Mouse (Mus musculus): ENCODE data around the gene Gm21885.
"Not testable (repeated sequence)": the region's sequence is repeated elsewhere in the genome, so short reads cannot be mapped to it uniquely, and the experiment has no call there.

The Gm21885 gene

DNA sequence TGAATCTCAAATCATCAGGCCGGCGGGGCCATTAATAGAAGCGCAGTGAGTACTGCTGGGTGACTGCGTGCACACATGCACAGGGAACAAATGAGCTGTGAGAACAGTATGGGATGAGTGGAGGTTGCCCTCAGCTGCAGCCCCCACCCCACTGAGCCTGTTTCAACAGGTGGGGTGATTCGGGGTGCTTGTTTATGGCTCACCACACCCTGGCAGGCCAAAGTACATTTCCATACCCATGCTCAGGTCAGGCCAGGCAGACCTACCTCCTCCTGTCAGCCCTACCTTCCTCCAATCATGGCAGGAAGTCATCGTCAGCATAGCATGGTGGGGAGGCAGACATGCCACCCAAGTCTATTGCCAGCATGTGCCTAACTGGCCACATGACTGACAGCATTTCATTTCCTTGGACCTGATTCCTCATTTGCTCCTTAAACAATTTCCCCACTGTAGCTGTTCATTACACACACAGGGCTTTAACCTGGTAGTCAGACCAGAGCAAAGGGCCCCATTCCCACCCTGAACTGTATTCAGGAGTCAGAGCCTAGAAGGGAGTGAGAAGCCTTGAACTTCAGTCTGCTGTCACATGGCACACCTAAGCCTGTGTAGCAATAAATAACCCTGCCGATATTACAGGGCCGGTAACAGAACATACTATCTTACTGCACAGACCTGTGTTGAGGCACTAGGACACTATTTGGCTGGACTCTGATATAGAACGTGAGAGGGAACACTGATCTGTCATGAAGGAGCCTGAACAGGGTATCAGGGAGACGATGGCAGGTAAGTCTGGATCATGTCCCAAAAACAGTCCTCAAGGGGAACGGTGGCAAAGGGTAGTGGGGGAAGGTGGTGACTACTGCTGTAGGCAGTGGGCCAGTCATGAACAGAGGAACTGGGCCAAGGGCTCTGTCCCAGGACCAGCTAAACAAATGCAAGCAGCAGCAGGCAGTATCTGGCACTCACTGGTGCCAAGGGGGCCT is at the start of gene Gm21885:
TSS of gene Gm21885 (plus strand) at position 675 of the 983 bp plus-strand sequence.
- CTCF ChIA-PET: no interaction called here

DNA sequence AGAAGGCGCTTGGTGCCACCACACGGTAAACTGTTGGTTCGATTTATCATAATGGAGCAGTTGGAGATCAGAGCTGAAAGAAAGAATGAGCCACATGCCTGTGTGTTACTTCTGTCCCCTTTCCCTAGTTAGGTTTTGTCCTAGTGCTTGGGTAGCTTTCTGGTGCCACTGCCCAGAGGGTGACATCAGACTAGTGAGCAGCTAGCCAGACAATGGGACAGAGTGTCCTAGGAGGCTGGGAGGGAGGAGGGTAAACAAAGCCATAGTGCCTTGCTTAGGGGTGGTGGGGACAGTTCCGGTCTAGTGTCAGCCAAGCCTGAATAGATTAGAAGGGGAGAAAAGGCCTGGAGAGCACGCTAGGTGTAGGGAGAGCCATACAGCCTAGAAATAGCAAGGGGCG is 48.3 kb upstream of the Gm21885 start:
- CTCF ChIA-PET: no interaction called here

DNA sequence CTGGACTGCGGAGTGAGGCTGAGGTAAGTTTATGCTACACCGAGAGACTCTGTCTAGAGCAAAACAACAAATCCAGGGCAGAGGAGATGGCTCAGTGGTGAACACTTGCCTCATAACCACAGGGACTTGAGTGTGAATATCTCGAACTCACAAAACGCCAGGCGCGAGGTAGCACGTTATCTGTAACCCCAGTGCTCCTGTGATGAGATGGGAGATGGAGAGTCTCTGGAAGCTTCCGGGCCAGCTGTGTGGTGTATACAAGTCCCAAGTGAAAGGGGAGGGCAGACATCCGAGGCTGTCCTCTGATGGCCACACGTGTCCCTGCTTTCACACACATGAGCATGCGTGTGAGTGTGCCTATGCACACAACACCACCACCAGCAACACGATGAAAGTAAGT is 47.3 kb upstream of the Gm21885 start:
- CTCF ChIA-PET: no interaction called here

DNA sequence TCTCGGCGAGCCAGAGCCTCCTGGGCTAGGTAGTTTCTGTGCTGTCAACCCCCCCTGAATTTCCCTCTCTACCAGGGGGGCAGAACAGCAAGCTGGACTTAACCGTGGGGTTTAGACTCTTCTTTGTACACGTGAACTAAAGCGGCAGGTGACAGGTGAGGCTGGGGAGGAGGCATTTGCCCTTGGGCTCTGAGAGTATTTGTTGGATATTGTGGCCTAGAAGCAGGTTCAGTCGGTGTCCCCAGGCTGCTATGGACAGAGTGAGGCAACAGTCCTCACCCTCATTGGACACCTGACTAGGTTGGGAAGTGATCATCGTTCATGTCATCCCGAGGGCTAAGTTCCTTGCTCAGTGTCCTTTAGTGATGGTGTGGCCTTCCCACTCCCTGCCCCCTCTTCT is 46.8 kb upstream of the Gm21885 start:
- CTCF ChIA-PET: no interaction called here

DNA sequence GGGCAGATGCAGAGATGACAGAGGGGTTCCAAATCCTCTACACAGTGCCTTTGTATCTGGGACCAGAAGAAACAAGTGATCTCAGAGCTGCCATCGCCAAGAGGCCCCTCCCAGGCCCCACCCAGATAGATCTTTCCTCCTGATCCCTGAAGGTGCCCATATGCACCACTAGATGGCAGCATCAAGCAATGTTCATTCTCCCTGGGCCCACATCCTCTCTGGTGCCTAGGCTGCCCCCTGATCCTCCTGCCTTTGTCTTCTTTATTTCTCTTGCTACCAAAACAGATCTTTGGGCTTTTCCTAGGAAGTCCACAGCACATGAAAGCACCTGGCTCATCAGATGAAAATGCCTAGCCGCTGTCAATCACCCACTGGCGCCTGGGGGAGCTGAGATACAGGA is 45.6 kb upstream of the Gm21885 start:
- CTCF ChIA-PET: interaction anchor here (0.6 to 1.6 kb wide), 2 partner anchors 41 to 284 kb away, joined by 5 to 15 read pairs; no protein-coding TSS in a partner anchor

DNA sequence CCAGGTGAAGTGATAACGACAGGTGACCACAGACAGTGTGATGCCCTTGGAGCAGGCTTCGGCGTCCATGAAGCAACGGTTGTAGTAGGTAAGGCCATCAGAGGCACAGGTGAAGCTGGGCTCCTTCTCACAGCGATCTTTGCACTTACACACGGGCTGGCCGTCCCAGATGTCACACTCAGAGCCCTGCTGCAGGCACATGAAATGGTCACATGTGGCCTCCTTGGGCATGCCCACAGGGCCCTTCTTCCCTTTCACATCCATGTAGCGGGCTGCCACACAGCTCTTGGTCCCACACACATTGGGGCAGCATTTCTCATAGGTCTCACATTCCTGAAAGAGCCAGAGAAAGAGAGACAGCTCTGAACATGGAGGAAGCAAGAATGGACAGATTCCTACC is 42.9 kb upstream of the Gm21885 start:
- CTCF ChIA-PET: no interaction called here

DNA sequence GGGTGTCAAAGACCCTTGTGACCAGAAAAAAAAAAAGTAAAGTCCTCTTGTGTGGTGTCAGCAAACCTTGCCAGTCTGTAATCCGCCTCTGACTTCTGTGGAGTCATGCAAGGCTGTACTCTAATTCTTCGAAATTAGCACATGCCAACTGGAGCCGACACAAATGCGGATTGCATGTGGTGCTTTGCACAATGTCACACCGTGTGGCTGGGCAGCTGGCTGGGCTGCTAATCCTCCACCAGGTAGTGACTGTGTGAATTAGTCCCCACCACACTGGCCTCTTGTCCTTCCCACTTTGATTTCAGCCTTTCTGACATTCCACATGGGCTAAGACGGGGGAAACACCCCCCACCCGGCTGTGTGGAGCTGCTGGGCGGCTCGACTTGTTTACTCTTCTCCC is 42.0 kb upstream of the Gm21885 start:
- CTCF ChIA-PET: no interaction called here

DNA sequence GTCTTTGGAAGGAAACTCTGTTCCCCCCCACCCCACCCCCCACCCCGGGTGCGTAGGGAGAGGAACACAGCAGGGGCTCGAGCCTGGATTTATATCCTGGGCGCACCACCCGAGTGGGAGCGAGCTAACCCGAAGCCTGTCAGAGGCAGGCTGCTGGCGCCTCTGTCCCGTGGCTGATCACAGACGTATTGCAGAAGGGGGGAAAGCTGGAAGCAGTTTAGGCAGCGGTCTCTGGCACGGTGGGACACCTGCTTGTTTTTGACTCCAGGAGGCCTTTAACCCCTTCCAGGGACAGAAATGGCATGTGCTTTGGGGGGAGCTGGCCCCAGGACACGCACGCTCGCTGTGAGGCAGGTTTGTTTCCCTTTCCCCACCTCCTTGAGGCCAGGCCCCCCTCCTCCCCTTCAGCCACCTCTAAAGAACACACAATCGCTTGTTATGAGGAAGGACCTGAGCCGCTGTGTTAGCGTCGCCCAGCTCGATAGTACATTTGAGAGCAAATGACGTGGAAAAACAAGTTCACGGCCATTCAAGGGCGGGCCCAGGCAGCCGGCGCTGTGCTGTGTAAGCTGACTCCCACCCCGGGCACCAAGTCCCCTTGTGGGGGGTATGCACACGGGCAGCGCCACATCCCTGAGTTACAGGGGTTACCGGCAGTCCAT is 38.8 kb upstream of the Gm21885 start:
- CTCF ChIA-PET: interaction anchor here (0.6 kb wide), 1 partner anchor 26 kb away, joined by 5 read pairs; no protein-coding TSS in a partner anchor

DNA sequence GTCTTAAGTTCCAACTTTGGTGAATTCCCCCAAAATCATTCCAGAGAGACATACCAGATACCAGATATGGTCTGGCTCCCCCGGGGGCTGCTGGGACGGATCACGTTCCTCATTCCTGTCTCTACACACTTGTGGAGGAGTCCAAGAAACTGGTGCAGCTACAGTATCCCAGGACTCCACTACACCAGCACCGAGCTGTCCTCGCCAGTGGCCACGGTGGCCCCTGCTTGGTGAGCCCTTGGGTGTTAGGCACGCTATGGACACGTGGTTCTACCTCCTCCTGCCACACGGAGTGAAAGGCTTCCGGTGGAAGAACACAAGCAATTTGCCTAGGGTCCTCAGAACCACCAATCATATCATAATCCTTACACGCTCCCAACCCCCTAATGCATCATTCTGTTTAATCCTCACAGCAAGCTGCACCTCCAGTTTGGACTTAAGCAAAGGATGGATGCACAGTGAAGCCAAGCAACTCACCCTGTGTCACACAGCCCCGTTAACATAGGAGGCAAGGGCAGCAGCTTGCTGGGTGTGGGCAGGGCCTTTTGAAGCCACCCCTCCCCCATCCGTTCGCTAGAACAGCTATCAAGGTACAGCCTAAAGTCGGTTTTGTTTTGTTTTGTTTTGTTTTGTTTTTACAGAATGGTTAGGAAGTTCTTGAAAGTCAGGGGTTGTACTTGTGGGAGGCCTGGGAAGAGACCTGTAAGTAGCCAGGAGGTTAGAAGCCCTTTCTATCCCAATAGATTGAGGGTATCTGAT is 38.1 kb upstream of the Gm21885 start:
- CTCF ChIA-PET: no interaction called here

DNA sequence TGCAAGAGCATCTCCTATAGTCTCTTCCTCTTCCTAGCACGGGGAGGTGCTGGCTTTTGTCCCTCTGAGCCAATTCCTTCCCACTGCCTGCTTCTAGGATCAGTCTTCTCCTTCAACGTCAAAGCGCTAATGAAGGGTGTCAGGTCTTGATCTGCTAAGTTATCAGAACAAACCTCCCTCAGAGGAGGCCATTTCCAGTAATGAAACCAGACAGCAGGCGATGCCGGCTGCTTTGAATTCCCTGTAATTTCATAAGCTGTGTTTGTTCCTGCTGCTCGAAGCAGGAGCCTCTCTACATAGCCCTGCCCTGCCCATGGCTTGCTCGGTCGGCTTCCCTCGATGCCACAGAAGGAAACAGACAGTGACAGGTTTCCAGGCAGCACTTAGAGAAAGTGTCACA is 37.3 kb upstream of the Gm21885 start:
- CTCF ChIA-PET: no interaction called here

DNA sequence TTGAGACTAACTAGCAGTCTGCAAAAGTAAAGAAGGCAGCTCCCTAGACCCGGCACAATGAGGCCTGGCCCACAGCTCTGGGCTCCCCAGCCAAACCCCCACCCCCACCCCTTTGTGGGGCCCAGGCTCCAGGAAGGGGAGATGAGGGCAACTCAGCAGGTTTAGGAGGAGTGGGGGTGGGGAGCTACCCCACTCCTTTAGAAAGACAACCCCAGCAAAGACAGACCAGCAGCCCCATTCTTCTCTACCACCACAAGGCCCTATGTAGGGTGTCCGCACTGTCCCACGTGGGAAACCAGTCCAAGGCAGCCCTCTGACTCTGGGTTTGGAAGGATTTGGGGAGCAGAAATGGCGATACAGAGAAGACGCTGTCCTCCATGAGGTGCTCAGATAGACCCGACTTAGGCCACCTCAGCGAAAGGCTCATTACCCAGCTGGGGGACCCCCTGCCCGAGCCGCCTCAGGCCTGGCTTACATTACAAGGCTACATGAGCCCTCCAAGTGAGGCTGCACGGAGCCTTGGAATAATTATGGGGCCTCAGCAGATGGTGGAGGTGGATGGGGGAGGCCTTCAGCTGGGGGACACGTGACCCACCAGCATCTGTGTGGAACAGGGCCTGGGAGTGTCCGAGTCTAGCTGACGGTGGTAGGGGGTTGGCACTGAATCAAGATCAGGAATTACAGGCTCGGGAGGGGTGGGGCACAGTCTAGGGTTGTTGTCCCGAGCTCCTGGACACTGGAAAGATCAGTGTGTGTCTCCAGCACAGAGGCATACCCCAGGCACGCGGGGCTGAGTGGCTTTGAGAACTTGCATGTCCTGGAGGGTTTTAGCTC is 35.5 kb upstream of the Gm21885 start, which contains the start of gene Wfikkn2:
TSS of gene Wfikkn2 (minus strand) at position 51 of the 834 bp plus-strand sequence.
- CTCF ChIA-PET: interaction anchor here (0.7 kb wide), 1 partner anchor 25 kb away, joined by 9 read pairs; no protein-coding TSS in a partner anchor

DNA sequence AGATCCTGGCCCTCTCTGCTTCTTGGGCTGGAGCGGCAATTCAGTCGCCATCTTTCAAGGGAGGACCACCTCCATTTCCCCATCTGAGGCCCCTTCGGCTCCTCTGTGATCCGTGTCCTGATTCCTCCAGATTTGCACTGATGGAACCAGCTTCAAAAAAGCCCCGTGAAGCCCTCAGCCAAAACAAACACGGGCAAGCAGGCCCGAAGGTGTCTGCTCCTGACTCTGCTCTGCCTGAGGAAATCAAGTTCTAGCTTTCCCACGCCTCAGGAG is 34.9 kb upstream of the Gm21885 start:
- CTCF ChIA-PET: interaction anchor here (0.7 kb wide), 1 partner anchor 25 kb away, joined by 9 read pairs; no protein-coding TSS in a partner anchor

DNA sequence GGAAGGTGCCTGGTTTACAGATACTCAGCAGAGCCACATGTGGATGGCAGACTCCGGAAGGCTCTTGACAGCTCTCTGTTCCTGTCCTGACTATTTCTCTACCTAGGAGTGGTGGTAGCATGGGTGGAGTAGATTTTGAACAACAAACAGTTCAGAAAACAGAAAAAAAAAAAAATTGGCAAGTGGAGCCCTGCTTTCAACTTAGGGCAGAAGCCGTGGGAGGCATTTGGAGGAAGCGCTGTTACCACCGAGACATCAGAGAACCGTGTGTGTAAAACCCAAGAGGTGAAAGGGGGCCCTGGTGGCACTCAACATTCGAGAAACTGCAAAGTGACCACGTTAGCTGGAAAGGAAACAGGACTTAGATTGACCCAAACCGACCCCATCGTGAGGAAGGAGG is 28.5 kb upstream of the Gm21885 start:
- CTCF ChIA-PET: no interaction called here

DNA sequence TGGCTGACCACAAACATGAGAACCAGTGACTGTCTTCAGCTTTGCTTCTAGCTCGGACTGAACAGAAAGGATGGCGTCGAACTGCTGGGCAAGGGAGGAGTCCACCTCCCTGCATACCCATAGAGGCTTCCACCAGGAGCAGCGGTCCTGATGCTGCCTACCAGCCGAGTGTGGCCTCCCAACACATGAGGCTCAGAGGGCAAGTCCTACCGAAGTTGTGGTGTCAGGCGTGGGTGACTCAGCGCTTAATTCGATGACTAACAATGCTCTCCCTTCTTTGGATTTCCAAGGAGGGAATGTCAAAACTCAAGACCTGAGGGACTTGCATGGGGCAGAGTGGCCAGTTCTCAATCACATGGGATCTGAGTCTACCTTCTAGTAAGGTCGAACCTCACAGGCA is 28.0 kb upstream of the Gm21885 start:
- CTCF ChIA-PET: no interaction called here

DNA sequence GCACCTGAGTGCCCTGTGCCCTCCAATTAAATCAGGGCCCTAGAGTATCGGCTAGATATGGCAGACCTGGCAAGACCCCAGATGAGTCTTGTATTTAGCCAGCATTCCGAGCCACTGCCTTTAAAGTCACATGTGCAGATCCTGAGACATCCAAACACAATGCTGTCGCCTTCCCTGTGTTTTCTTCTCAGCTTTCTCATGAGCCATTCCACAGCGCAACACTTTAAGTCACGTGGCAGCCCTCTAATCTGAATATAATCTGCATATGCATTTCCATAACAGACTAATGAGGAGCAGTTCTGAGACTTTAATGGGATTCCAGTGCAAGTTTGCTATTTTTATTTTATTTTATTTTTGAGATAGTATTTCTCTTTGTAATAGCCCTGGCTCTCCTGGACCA is 25.9 kb upstream of the Gm21885 start:
- CTCF ChIA-PET: no interaction called here

DNA sequence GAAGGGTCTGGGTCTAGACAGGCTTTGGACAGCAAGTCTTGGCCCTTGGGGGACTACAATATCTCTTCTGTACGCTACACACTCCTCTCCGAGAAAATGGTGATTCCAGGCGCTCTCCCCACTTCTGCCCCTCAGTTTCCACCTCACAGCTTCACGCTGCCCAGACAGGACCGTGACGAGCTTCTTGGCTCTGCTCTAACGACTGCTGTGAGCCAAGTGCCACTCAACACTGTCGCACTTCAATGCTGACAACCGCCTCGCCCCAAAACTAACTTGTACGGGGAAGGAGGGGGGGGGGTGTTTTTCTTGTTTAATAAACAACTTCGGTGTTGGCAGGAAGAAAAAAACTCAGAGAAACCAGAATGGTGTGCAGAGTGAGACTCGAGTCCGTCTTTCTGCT is 23.7 kb upstream of the Gm21885 start:
- CTCF ChIA-PET: no interaction called here

DNA sequence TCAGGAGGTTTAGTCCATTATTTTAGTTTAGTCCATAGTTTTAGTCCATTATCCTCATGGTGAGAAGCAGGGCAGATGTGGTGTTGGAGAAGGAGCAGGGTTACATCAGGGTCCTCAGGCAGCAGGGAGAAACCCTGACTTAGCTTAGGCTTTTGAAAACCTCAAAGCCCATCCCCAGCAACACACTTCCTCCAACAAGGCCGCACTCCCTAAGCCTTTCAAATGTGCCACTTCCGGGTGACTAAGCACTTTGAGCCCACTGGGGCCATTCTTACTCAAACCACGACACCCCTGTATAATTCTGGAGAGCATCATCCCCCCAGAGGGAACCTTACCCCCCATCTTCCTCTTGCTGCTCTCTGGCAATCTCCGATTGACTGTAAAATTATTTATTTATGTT is 21.9 kb upstream of the Gm21885 start:
- CTCF ChIA-PET: no interaction called here

DNA sequence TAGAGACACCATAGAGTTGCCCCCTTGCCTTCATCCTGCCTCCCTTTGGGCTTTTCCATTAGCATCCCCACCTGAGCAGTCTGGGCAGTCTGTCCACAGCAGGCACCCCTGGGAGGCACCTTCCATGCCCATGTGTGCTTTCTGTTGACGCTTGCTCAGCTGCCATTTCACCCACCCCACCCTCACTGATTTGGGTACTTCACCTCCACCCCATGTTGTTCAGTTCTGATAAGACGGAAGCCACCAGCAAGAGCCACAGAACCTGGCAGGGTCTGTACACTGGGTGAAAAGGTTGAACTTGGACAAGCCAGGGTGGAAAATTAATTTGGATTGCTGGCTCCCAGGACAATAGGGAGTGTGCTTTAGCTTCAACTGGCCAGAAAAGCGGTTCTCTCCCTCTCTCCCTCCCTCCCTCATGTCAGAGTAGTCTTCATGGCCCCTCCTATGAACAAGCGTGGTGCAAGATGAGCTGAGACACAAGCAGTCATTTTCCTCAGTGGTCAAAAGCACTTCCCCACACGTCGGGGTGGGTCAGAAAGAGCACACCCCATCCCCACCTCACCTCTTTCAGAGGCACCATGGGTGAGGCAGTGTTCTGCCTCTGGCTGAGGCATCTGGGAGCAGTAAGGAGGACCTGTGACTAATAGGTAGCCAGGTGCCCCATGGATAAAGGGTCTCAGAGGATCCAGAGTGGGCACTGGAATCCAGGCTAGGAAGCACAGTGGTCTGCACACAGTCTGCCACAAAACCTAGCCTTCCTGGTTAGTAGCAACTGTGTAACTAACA is 19.9 kb upstream of the Gm21885 start:
- CTCF ChIA-PET: no interaction called here

DNA sequence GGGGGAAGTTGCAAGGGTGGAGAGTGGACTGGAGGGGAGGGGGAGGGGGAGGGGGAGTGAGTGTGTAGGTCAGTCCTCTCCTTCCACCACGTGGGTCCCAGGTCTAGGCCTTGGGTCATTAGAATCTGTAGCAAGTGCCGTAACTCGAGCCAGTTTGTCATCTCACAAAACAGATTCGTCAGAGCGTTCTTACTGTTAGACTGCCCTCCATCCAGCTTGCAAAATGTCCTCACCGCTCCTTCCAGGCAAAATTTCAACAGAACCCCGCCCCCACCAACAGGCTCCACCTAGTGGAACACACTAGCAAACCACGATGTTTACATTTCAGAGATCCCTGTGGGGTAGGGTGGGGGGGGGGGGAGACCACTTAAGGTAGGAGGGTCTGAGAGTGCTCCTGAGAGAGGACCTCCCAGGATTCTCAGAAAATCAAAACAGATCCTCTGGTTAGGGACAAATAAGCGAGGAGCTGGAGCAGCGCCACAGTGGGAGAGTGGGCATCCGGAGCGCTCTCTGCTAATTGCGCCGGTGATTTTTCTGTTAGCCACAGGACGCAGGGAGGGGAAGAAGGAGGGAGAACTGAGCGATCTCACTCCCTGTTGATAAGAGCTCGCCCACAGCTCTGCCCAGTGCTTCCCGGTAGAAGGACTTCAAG is 16.4 kb upstream of the Gm21885 start:
- CTCF ChIA-PET: interaction anchor here (0.7 kb wide), 1 partner anchor 167 kb away, joined by 3 read pairs; no protein-coding TSS in a partner anchor

DNA sequence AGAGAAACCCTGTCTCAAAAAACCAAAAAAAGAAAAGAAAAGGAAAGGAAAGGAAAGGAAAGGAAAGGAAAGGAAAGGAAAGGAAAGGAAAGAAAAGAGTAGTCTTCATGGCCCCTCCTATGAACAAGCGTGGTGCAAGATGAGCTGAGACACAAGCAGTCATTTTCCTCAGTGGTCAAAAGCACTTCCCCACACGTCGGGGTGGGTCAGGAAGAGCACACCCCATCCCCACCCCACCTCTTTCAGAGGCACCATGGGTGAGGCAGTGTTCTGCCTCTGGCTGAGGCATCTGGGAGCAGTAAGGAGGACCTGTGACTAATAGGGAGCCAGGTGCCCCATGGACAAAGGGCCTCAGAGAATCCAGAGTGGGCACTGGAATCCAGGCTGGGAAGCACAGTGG is 15.5 kb upstream of the Gm21885 start:
- CTCF ChIA-PET: not testable (repeated sequence)
